Mouse (Mus musculus) layer of hippocampus, postnatal 25 days (tissue): ENCODE results near the gene Foxo4. TPM values are rescaled to one million over a fixed set of nuclear protein-coding genes. Genes with fewer than 3 reads are reported as not detected.

Source experiments
- DNase-seq, 2 experiments: peaks; one replicate each; pipeline ENCODE4 v3.0.0; 2022; ENCODE audit warnings: mixed read lengths in 2 of 2, low spot score in 1 of 2; ENCODE audit errors: extremely low spot score in 1 of 2
- total RNA-seq, 2 experiments: library from RNA; stranded (reverse); gene quantifications; 2 replicates each; pipeline ENCODE4 v1.2.3; 2021

Foxo4 gene
- total RNA-seq, 2 experiments from 2014 or later = 18.4 to 22.8 TPM

DNA sequence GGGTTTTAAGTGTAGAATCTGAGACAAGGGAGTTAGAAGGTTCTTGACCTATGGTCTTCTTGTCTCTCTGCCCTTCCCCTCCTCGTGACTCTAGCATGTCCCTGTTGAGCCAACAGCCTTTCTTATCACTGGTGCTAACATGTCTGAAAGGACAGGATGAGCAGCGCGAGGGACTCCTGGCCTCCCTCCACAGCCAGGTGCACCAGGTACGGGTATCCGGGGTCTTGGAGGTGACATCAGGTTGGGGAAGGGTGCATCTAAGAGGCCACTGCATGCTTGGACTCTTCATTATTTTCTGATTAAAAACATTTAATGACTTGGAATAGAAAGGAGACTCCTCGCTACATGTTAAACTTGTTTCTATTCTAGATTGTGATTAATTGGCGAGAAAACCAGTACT is 34.7 kb downstream of the Foxo4 start:
- DNase-seq = no peak

DNA sequence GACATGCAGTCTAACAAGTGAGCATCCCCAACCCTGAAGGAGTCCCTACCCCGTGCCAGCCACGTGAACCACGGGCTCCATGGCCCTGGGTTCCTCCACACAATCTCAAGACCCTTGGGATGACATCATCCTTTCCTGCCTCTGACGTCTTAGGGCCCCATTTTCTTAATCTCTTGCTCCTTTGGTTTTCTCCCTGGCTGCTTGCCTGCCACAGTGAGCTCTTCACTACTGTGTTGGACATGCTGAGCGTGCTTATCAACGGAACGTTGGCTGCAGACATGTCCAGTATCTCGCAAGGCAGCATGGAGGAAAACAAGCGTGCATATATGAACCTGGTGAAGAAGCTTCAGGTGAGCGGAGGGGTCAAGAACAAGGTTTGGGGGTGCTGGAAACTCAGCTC is 35.8 kb downstream of the Foxo4 start:
- no peak for DNase-seq

DNA sequence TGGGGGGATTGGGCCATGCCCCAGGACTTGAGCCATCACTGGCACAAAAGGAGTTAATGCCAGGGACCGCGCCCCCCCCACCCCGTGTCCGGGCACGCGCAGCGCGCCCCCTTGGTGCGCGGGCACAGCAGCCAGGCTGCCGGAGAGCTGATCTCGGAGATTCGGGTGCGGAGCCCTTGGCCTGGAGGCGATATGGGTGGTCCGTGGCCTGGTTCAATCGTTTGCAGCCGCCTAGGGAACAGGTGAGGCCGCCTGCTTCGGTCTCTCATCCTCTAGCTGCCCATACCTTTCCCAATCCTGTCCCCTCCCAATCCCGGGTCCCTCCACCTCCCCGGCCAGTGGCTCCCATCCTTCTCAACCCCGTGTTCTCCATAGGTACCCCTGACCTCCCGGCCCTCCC is 44.7 kb downstream of the Foxo4 start, which contains the start of gene Nlgn3:
Gene Nlgn3, plus strand, starts transcription at position 114 of the 400 bp plus-strand sequence.
- peak; percentile 39 to 46 for DNase-seq

DNA sequence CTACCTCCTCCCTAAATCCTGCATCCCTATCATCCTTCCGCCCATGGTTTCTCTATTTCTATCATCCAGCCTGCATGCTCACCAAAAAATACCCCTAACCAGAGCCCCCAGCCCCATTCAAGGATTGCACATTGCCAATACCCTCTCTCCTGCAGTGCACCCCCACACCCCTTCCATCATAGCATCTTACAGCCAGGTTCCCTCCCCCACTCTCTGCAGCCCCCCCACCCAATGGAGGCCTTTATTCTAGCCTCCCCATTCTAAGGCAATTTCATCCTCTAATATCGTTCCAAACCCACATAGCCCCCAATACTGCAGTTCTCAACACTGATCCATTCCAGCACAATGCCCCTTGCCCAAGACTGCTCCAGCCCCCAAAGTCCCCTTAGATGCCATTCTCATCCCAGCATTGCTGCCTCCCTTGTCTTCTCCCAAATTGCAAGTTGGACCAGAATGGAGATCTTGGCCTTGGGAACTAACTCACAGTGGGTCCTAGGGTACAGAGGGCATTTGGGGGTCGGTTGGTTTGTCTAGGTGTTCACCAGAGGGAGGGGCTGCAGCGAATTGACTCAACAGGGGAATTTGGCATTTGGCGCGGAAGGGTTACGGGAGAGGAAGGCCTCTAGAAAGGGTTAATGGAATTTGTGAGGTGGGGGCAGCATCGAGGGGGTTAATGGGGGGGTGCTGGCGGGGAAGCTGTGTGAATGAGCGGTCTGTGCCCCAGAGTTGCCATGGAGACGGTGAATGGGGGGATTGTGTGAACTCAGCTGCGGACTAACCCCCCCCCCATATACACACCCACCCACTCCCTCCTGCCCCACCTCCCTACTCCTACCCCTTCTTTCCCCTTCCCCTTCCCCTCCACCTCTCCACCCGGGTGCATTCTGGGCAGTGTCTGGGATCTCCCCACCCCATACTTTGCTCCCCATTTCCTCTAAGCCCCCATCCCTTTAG is 45.4 kb downstream of the Foxo4 start:
- DNase-seq = no peak

DNA sequence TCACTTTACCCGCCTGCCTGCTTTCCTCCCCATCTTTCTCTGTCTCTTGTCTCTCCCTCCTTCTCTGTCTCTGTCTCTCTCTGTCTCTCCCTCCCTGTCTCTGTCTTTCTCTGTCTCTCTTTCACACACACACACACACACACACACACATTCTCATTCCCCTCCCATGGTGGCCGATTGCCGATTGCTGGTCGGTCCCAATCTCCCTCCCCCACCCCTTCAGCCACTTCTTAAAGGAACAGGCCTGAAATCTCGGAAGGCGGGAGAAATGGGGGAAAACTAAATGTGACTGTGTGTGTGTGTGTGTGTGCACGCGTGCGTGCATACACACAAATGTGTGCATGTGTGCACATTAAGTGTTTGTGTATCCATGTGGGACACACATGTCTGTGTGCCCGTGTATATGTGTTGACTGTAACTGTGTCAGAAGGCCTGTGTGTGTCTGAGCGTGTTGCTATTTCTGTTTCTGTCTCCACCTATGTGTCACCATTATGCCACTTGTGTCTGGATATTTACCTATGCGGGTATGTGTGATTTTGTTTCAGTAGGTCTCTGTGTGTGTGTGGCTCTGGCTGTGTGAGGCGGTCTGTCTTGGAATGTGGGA is 46.2 kb downstream of the Foxo4 start:
- DNase-seq = no peak

DNA sequence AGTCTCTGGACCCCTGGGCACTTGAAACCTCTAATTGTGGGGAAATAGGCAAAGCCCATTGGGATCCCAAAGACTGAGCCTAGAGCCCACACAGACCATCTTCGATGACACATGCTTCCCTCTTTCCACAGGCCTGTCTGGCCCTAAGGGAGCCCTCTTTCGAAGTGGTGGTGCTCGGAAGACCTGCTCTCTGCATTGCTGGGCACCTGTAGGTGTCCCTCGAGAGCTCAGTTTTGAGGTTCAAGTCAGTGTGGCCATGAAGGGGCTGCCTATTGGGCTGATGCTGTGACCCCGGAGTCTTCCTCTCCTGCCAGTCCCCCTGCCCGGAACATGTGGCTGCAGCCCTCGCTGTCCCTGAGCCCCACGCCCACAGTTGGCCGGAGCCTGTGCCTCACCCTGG is 47.3 kb downstream of the Foxo4 start:
- no peak for DNase-seq

DNA sequence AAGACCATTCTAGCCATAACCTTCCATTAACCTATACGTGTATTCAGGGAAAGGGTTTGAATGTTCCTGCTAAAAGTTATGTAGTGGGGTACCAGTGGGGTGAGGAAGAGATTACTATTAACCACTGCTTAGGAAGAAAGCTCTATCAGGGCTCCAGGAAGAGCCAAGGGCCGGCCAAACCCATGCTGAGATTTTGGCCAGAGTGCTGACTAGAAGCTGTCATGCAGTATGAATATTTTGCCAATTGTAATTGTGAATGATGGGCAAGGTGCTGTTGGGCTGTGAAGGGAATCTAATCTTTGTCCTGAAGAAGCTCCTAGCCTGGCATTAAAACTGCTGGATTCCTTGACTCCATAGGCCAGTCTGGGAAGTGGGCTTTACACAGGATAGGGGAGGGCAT is 50.3 kb downstream of the Foxo4 start:
- DNase-seq = no peak

DNA sequence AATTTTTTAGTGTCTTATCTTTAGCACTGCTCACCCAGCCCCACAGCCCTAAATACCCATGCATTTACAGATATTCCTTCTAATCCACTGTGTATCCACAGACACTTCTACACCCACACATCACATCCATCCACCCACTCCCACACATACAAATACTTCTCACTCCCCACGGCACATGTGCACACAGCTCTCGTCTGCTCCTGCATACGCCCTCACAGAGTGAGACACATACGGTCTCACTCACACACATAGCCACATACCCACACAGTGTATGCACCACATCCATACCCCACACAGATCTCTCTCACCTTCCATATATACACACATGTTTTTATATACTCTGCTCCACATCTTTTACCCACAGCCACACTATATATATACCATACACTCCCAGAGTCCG is 55.0 kb downstream of the Foxo4 start:
- DNase-seq = no peak

Other genes starting within 250 kb of the Foxo4 start
- gene Tex11, start 194.9 kb upstream of the Foxo4 start, total RNA-seq = under 1 TPM in 1 of 2 experiments, not detected in 1; 0.10 TPM
- 1 to 10 TPM; 5.0 to 5.4 TPM for gene Slc7a3, start 168.5 kb upstream of the Foxo4 start, total RNA-seq
- 10 to 100 TPM; 72.9 to 83.2 TPM for gene Snx12, start 32.0 kb upstream of the Foxo4 start, total RNA-seq
- gene Gm614, start 9.5 kb downstream of the Foxo4 start, total RNA-seq = not detected
- 1 to 10 TPM; 1.3 to 1.4 TPM for gene Il2rg, start 13.7 kb downstream of the Foxo4 start, total RNA-seq
- not detected for gene Gm20489, start 14.5 kb downstream of the Foxo4 start, total RNA-seq
- gene Med12, start 19.5 kb downstream of the Foxo4 start, total RNA-seq = 10 to 100 TPM; 21.2 to 39.4 TPM
- 100 to 1,000 TPM; 194 to 212 TPM for gene Nlgn3, start 44.6 kb downstream of the Foxo4 start, total RNA-seq
- gene Gjb1, start 121.8 kb downstream of the Foxo4 start, total RNA-seq = 10 to 100 TPM; 13.2 TPM
- 100 to 1,000 TPM; 134 to 167 TPM for gene Zmym3, start 166.3 kb downstream of the Foxo4 start, total RNA-seq
- 100 to 1,000 TPM; 131 to 158 TPM for gene Nono, start 174.8 kb downstream of the Foxo4 start, total RNA-seq
- 1 to 10 TPM in 1 of 2 experiments, under 1 TPM in 1; 0.42 to 1.8 TPM for gene Itgb1bp2, start 194.6 kb downstream of the Foxo4 start, total RNA-seq